Mouse (Mus musculus) right cerebral cortex, adult 18-20 months (tissue): ENCODE data around the gene Kcnn1.
"Not testable (repeated sequence)": the region's sequence is repeated elsewhere in the genome, so short reads cannot be mapped to it uniquely, and the experiment has no call there.

Experiments used
- DNase-seq: peaks from one replicate; pipeline ENCODE4 v3.0.0; 2022; ENCODE audit warnings: mixed read lengths

Kcnn1 gene

DNA sequence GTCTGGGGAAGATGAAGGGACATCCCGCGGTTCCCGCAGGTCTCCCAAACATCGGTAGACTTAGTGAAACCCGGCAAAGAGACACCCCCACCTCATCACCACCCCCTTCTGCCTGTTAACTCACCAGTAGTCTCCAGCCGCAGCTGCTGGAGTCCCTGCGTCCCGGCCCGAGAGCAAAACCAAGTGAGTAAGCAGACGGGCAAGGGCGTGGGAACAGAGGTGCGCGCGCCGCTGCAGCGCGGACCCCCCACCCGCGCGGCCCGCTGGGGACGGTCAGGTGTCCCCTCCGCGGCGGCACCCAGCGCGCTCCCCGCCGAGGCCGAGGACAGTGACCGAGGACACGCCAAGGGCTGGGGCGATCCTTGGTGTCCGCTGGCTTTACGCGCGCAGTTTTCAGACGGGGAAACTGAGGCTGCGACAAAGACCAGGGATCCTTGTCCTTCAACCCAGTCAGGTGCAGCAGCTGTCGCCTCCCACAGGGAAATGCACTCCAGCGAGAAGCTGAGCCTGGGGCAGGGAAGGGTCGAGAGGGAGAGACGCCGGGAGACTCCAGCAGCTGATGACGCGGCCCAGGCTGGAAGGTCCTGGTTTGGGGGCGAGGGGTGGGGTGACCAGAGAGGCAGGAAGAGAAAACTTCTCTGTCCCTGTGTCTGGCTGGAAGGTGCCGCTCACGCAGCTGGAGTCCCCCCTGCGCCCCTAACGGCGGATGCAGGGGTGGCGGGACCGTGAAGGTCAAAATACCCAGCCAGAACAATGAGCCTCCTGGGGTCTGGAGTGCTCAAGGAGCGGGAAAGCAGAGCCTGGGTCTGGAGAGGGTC is at the start of gene Kcnn1:
Kcnn1 (minus strand) TSS at position 435 of the 818 bp plus-strand sequence.
- DNase-seq = no peak

DNA sequence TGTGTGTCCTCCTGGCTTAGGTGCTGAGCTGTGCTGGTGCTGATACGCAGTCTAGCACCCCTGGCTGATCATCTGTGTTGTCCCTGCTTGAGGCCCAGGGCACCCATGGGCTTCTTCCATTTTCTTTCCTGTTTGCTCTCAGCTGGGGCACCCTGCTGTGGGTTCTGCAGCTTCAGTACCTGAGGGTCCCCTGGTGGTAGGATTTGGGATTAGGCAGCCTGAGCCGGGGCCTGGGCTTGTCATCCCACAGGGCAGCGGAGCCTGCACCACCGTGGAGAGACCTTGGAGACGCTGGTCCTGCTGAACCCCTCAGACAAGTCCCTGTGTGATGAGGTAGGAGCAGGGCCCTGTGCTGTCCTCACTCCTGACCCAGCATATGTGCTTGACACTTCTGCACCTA is 48.5 kb upstream of the Kcnn1 start:
- no peak for DNase-seq

DNA sequence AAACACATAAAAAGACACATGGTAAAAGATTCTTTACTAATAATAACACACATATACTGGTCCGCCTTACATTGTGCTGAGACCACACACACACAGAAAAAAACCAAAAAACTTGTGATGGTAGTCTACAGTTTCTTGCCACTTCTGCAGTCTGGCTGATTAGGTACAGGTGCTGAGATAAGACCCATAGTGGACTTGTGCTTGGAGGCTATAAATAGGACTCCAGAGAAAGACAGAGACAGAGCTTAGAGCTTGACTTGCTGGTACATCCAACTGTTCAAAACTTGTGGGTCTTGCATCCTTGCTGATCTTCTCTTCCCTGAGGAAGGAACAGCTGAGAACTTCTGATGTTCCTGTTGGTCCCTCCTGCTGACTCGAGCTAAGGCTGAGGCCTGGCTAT is 44.5 kb upstream of the Kcnn1 start:
- no peak for DNase-seq

DNA sequence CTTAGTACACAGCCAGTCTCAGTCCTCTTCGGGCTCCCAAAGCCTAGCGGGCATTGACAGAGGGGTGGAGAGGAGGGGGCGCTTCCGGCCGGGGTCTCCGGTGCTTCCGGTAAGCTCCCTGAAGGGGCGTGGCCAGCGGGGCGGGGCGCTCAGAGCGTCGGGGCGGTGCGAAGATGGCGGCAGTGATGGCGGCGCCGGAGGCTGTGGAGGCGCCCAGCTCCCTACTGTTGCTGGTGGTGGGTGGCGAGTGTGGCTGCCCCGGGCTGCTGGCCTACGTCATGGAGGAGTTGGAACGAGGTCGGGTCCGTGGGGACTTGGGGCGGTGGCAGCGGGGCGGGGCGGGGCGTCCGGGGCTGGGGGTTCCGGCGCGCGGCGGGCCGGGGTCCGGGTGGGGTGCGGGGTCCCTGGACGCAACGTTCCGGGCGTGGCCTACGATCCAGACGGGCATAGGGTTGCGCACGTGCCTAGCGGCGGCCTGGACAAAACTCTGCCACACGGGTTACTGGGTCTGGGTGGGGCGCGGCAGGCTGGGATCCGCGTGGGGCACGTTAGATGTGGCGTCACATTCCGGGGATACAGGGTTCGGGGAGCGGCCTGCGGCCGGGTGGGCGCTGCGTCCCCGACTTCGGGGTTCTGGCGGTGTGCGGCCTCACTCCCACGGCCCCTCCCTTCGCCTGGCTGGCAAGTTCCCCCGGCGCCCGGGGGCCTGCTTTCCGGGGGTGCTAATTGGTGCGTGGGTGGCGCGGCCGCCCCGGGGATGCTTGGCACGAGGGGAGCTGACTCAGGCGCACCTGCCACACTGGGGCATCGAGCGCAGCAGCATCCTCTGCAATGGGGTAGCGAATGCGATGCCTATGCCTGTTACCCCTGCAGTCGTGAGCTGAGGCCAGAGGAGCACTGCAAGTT is 43.0 kb upstream of the Kcnn1 start, which contains the start of gene Map1s:
Map1s (plus strand) TSS at position 102 of the 906 bp plus-strand sequence.
- peak; percentile 86 for DNase-seq

DNA sequence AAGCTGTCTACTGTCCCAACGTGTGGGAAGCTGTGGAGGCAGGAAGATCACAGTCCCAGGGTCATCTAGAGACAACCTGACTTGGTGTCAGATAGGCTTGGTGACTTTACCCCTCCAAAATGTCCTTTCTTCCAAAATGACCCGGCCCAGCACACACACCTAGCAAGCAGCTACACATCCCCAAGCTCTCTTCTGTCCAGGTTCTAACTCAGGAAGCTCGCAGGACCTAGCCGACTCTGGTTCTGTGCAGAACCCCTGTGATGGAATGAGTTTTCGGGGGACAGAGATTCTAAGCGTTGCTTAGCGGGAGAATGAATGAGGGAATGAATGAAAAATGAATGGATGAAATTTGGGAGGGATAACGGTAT is 42.4 kb upstream of the Kcnn1 start:
- no peak for DNase-seq

DNA sequence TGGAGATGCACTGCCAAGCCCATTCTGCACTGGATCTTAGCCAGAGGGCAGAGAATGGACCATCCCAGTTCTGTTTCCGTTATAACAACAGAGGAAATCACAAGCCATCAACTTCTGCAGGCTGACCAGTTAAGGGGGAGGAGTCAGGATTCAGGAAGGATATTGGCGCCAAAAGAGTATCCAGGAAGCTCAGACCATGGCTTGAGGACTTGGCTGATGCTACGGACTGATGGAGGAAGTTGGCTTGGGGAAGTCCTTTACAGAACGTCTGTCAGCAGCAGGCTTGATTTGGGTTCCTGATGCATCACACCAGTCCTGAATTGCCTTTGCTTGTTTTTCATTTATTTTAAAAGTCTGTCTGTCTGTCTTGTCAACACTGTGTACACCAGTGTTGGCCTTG is 41.5 kb upstream of the Kcnn1 start:
- DNase-seq = no peak

DNA sequence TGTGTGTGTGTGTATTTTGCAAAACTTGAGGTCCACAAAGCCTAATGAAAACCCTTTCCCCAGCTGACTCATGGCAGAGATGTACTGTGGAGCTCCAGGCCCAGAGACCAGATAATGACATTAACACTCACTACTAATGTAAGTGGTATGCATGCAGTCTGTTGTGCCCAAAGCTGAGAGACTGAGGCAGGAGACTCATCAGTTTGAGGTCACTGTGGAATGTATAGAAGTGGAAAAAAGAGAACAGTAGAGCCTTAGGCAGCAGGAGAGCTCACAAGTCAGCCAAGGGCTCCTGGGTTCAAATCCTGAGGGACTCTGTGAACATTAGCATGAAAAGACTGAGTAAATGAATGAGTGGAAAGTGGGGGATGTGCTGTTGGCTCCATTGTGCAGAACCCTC is 40.5 kb upstream of the Kcnn1 start:
- DNase-seq = no peak

DNA sequence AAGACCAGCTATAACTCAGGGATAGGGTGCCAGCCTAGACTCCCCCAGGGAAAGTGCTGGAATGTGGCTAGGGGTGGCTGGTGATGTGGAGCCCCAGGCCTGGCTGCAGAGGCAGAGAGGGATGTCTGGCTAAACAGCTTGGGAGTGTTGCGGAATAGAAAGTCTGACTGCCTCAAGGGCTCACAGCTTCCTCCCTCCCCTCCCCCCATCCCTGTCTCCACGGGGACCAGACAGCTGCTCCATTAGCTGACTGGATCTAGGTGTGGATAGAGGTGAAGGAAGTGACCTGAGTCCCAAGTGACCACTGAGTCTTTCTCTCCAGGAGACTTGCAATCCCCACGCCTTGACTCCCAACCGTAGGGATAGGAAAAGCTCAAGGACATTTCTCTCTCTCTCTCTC is 40.1 kb upstream of the Kcnn1 start:
- DNase-seq = no peak

DNA sequence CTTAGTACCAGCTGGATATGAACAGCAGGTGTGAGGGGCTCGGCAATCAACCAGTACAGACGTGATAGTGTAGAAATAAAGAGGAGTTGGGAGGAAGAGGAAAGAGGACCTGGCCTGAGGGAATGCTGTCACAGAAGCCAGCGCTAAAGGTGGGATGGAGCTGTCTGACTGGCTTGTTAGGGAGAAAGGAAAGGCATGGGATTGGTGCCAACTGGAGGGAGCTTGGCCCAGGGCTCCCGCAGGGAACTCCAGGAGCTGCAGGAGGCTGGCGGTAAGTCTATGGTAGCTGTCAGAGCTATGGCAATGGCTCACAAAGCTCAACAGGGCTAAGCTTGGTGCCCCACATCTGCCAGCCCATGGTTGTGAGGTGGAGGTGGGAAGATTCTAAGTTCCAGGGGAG is 39.2 kb upstream of the Kcnn1 start:
- no peak for DNase-seq

DNA sequence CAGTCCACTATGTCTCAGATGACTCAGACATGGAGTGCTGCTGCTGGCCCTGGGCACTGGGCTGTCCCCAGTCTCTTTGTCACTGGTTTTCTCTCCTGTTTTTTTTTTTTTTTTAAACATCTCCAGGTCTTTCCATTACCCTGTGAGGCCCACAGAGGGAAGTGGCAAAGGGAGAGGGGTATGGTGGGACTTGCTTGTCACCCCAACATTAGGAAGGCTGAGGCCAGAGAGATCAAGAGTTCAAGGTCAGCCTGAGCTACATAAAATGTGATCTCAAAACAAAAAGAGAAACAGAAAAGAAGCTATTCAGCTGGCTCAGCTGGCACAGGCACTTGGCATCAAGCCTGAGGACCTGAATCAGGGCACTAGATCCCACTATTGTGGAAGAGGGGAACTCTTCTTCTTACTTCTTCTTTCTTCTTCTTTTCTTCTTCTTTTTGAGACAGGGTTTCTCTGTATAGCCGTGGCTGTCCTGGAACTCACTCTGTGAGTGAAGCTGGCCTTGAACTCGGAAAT is 37.9 kb upstream of the Kcnn1 start:
- DNase-seq = no peak

DNA sequence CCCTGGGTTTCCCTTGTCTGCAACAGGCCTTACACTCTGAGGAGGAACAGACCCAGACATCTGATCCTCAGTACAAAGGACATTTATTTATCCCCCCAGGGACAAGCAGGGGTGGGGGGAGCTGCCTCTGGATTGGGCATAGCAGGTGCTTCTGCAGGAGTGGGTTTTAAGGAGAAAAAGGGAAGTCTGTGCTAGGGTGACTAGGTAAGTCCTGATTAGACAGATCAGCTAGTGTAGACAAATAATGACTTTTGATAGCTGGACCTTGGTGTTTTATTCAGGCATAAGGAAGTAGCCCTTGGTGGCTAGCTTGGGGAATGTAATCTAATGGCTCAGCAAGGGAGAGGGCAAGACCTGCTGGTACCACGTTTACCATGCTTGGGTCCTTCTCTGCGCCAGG is 36.2 kb upstream of the Kcnn1 start:
- DNase-seq = no peak

DNA sequence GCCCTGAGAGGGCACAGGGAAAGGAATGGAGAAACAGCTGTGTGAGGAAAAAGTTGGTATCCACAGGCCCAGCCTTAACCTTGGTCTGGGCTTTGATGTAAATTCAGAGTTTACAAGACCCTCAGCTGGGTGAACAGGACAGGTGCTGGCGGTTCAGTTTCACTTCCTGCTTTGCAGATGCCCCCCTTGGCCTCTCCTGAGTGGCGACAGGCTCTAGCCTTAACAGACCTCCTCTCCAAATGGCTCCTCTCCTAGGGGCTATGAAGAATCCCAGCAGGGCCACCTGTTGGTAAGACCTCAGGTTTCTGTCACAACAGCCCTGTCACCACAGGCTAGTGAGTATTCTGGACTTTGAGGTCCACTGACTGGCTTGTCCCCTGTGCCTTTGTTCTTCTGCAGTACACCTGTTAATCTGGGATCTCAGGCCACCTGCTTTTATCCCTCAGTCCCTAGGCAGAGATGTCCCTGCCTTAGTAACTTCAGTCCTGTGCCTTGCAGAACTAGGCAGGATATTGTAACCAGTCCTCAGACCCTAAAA is 35.7 kb upstream of the Kcnn1 start:
- no peak for DNase-seq

DNA sequence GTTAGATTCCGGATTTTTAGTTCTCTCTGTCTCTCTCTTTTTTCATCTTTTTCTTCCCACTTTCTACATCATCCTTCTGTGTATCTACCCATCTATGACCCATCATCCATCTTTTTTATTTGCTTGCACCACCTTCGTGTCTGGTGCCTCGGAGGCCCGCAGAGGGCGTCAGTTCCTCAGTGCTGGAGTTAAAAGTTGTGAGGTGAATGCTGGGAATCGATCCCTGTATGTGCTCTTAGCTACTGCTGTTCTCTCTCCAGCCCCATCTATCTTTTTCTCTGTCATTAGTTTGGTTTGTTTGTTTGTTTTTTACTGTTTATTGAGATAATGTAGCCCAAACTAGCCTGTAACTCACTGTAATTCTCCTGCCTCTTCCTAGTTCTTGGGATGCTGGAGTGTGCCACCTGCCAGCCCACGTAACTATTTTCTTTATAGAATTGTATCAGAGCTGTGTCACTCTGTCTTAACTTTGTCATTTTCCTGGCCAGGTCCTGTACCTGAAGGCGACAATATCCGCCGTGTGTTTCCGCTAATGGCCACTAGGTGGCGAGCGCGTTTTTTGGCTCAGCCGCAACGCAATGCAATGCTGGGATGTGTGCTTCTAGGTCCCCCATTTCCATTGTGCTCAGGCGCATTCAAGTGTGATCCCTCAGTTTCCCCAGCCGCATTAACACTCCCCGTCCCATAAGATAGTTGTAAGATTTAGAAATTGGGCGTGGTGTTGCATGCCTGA is 34.8 kb upstream of the Kcnn1 start:
- DNase-seq = peak; percentile 83

DNA sequence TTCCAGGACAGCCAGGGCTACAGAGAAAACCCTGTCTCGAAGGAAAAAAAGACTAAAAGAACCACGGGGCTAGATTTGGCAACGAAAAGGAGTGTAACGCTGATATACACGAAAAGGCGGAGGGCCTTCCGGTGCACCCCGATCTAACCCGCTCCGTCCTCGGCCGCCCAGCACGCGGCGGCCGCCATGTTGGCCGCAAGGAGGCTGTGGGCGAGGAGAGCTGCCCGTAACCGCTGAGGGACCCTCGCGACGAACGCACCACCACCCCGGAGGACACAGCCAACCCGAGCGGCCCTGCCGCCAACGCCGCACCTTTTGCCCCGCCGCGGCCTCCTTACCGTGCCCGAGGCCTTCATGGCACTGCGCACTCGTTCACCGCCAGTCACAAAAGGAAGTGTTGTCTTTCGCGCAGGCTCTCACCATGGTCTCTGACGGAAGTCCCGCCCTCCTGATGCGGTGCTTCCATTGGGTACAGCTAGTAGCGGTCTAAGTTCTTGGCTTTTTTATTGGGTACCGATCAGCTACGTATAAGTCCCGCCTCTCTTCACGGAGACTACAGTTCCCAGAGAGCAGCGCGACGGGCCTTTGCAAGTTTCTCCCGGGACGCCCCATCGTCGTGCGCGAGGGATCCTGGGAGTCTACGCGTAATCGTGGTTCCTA is 34.1 kb upstream of the Kcnn1 start, which contains the start of gene Rpl18a:
Rpl18a (minus strand) TSS at position 392 of the 660 bp plus-strand sequence.
- peak; percentile 98 for DNase-seq

DNA sequence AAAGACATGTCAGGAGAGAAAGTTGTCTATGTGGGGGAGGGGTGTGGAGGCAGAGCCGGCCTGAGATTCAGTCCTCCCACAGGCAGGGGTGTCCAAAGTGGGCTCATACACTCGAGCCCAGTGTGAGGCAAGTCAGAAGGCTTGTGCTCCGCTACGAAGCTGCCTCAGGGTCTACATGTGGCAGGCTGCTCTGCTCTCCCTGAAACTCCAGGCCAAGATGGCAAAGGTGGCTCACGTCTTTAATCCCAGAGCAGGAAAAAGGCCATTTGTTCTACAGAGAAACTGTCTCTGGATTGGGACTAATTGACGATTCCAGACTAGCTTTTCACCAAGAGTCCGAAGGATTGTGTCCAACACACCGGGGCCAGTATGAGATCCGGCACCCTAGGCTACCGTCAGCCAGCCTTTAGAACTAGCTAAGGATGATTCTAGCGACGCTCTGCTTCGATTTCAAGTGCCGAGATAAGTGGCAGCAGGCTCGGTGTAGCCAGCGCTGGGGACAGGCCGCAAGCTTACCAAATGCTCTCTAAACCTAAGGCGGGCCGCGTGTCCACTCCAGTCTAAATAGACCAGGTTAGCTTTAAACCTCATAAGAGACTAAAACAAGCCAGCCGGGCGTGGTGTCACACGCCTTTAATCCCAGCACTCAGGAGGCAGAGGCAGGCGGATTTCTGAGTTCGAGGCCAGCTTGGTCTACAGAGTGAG is 33.4 kb upstream of the Kcnn1 start:
- DNase-seq = no peak

DNA sequence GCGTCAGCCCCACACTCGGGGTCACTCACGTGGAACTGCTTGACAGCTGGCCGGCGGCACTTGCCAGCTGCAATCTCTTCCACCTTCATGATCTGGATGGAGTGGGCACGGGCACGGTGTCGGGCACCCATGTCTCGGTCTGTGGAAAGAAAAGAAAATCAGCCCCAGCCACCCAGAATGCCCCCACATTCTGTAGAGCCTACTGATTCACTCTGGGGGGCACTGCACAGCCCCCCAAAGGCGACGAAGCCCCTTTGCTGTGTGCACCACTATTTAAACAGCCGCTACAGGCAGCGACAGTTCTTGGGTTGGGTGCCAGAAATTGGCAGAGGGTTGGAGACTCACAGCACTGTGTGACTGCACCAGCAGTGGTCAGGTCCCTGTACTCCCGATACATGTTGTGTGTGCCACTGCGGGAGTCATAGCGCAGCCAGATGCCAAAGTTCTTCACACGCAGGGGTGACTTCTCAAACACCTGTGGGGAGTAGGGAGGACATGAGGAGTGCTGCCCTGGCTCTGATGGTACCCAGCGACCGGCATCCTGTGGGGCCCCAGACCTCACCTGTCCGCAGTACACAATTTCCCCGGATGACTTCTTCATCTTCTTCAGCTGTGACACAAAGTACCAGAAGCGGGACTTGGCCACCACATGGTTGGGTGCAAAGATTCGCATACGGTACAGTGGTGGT is 32.7 kb upstream of the Kcnn1 start:
- not testable (repeated sequence) for DNase-seq

DNA sequence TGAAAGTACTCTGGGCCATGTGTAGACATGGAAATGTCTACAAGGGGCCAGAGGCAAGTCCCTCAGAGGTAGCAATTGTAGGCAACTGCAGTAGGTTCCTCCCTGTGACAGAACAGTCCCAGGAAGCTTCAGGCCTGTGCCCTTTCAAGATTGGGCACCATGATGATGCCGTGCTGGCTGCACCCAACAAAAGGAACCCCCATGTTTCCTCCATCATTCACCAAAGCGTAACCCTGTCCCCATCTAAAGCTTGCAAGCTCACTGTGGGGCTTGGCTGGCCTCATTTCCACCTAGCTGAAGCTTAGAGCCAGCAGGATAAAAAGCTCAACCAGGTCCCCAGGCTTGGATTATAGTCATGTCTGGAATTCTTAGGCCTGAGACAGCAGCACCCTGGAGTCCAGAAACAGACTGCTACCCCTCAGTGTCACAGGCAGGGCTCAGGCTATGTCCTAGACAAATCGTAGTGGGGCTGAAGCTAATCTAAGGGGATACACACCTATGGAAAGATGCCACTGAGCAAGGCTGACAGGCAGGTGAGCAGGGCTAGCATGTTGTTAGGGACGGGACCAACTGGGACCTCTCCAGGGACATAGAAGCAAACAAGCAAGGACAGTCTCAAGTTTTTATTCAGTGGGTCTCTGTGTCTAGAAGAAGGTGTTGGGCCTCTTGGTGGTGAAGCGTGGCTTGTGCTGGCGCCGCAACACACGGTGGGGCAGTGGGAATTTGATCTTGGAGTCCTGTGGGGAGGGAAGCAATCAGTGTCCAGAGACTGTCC is 31.9 kb upstream of the Kcnn1 start:
- DNase-seq = no peak

DNA sequence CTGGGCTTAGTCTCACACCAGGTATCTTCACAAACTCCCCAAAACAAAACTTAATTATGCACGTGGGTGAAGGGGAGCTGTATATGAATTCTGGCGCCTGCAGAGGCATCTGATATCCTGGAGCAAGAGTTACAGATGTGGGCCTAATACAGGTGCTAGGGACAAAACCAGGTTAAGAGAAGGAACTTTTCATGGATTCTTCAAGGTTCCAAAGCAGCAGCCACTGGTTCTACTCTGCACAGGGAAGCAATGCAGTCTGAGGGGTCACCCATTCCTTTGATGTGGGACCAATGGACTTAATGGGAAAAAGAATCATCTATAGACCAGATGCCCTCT is 31.3 kb upstream of the Kcnn1 start:
- DNase-seq = no peak

DNA sequence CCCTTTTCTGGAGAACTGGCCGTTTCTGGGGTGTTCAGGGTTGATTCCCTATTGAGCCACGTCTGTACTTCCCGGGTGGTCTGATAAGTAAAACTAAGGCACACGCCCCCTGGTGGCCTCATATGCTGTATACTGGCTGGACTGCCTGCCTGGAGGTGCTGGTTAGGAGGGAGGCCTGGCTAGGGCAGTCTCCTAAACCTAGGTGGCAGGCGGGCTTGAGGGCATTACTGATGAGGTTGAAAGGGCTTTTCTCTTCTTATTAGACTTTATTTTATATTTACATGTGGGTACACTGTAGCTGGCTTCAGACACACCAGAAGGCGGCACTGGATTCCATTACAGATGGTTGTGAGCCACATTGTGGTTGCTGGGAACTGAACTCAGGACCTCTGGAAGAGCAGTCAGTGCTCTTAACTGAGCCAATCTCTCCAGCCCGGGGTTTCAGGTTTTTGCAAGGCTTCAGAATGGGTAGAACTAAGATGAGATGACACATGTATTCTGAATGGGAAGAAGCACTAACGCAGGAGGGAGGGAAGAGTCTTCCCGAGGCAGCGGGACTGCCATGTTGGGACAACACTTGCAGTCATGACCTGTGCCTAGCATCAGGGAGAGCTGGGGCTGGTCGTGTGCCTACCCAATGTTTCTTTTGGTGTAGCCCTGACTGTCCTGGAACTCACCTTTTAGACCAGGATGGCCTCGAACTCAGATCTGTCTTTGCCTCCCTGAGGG is 30.8 kb upstream of the Kcnn1 start:
- DNase-seq = no peak
